Mouse (Mus musculus): Measurements from ENCODE around the gene Dhh.

GRCm38 (mm10) chr15:98860921-98861320 is 37.4 kb downstream of the Dhh start:
- no peak for TF ChIP-seq CTCF (IDR thresholded peaks at IDR 0.05; ENCODE audit: control insufficient read depth, insufficient read depth, low read length)
- TF ChIP-seq POLR2A (IDR thresholded peaks at IDR 0.05; ENCODE audit: borderline replicate concordance, control insufficient read depth, low read depth, low read length) = no peak
